Mouse (Mus musculus) embryonic facial prominence, embryonic 13.5 days (tissue): ENCODE results near the gene Ankzf1. TPM values are rescaled to one million over a fixed set of nuclear protein-coding genes. Genes with fewer than 3 reads are reported as not detected.
A peak's percentile ranks its signal among the peaks of the same experiment; 100 is the strongest.

ENCODE experiments used
- ATAC-seq: fragments of 200-750 bp; cut with Nextera tagmentation; 2 replicates; pipeline ENCODE4 v1.8.0; 2017; ENCODE audit warnings: low read depth; ENCODE audit not compliant: insufficient number of reproducible peaks, insufficient read depth, low FRiP score, low TSS enrichment
- H3K27ac ChIP-seq: fragments of 300-500 bp; sonication (generic); 2 replicates; pipeline ENCODE4 v1.5.1; 2015; ENCODE audit warnings: moderate library complexity, mild to moderate bottlenecking, inconsistent platforms
- H3K27me3 ChIP-seq: fragments of 300-500 bp; sonication (generic); 2 replicates; pipeline ENCODE4 v1.6.1; 2015; ENCODE audit warnings: mild to moderate bottlenecking, inconsistent platforms
- H3K36me3 ChIP-seq: fragments of 300-500 bp; sonication (generic); 2 replicates; pipeline ENCODE4 v1.6.1; 2015; ENCODE audit warnings: mild to moderate bottlenecking, inconsistent platforms
- H3K4me1 ChIP-seq: fragments of 300-500 bp; sonication (generic); 2 replicates; pipeline ENCODE4 v1.6.1; 2015; ENCODE audit warnings: inconsistent platforms
- H3K4me2 ChIP-seq: fragments of 300-500 bp; sonication (generic); 2 replicates; pipeline ENCODE4 v1.6.1; 2015; ENCODE audit warnings: moderate library complexity, mild to moderate bottlenecking, inconsistent platforms
- H3K4me3 ChIP-seq: fragments of 300-500 bp; sonication (generic); 2 replicates; pipeline ENCODE4 v1.5.1; 2015; ENCODE audit warnings: mild to moderate bottlenecking, inconsistent platforms
- H3K9ac ChIP-seq: fragments of 300-500 bp; sonication (generic); 2 replicates; pipeline ENCODE4 v1.6.1; 2015; ENCODE audit warnings: mild to moderate bottlenecking, inconsistent platforms
- H3K9me3 ChIP-seq: fragments of 300-500 bp; sonication (generic); 2 replicates; pipeline ENCODE4 v1.6.1; 2016; ENCODE audit warnings: inconsistent platforms
- WGBS: fragments of 180-500 bp; shearing (Covaris S2); methylation state at CpG from one replicate; pipeline ENCODE4 v1.1.7; 2015; ENCODE audit warnings: mixed read lengths; 5-methylcytosine and 5-hydroxymethylcytosine counted together
- polyA plus RNA-seq: library from polyadenylated mRNA; unstranded; fragments of >200 nt; fragmentation: Nextera tagmentation; extraction: Ambion mirVana; gene quantifications from 2 replicates; pipeline ENCODE4 v1.2.1, GENCODE M21; 2015

The Ankzf1 gene
- polyA plus RNA-seq, 1 experiment from 2014 or later: 27.1 TPM

GRCm38 (mm10) chr1:75216797-75217585 is 25.0 kb downstream of the Ankzf1 start:
- H3K9ac ChIP-seq: no peak overlapping the region
- 72% methylated on average over 13 of the region's 13 CpGs for WGBS
- ATAC-seq: no peak
- no peak overlapping the region for H3K4me3 ChIP-seq
- no peaks in the 10 kb centered on the region for H3K9me3 ChIP-seq
- H3K27me3 ChIP-seq: peaks cover 64% of the 10 kb centered on the region
- 0 out of 2 replicates have a peak overlapping the region, but pooled peaks have one; percentile 97 for H3K4me2 ChIP-seq
- peaks cover 39% of the 10 kb centered on the region for H3K36me3 ChIP-seq
- peaks cover 27% of the 10 kb centered on the region for H3K4me1 ChIP-seq
- H3K27ac ChIP-seq: no peak overlapping the region

GRCm38 (mm10) chr1:75217893-75218226 is 25.9 kb downstream of the Ankzf1 start:
- peak overlapping the region; percentile 97 for H3K4me2 ChIP-seq
- H3K4me3 ChIP-seq: peak overlapping the region; percentile 57
- no peak overlapping the region for H3K27ac ChIP-seq
- H3K4me1 ChIP-seq: peaks cover 18% of the 10 kb centered on the region
- no peak for ATAC-seq
- 3% methylated on average over 6 of the region's 6 CpGs for WGBS
- no peak overlapping the region for H3K9ac ChIP-seq
- no peaks in the 10 kb centered on the region for H3K9me3 ChIP-seq
- H3K36me3 ChIP-seq: peaks cover 31% of the 10 kb centered on the region
- H3K27me3 ChIP-seq: peaks cover 70% of the 10 kb centered on the region

- ATAC-seq: peak; percentile 12; the same call in 1 of the 2 replicates
- peak overlapping the region; percentile 57 for H3K4me3 ChIP-seq
- H3K9ac ChIP-seq: peak overlapping the region; percentile 69
- H3K27me3 ChIP-seq: peaks cover 70% of the 10 kb centered on the region
- H3K4me2 ChIP-seq: peak overlapping the region; percentile 97
- peaks cover 17% of the 10 kb centered on the region for H3K4me1 ChIP-seq
- H3K36me3 ChIP-seq: peaks cover 25% of the 10 kb centered on the region
- no peaks in the 10 kb centered on the region for H3K9me3 ChIP-seq
- H3K27ac ChIP-seq: no peak overlapping the region
- 1% methylated on average over 38 of the region's 38 CpGs for WGBS
These were observed 26.5 kb downstream of the Ankzf1 start for GRCm38 (mm10) chr1:75218227-75219001.

DNA sequence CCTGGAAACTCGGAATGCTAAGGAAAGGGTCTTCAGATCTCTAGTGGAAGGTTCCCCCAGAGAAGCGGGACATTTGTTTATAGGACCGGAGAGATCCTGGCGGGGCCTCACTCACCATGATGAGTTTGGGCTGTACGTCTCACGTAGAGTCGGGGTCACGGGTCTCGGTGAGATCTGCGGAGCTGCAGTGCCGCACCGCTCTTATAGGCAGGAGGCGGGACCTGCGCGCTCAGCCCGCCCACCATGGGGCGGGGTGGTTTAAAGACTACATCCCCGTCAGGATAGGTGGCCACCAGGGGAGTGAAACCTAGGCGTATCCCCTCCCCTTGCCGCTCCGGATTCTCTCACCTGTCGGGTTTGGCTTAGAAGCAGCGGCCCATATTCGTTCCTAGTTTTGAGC is 27.1 kb downstream of the Ankzf1 start:
- peak overlapping the region; percentile 97 for H3K4me2 ChIP-seq
- peaks cover 70% of the 10 kb centered on the region for H3K27me3 ChIP-seq
- H3K9me3 ChIP-seq: no peaks in the 10 kb centered on the region
- no peak overlapping the region for H3K27ac ChIP-seq
- peak overlapping the region; percentile 69 for H3K9ac ChIP-seq
- peak; percentile 83 for ATAC-seq
- peaks cover 17% of the 10 kb centered on the region for H3K4me1 ChIP-seq
- H3K36me3 ChIP-seq: peaks cover 18% of the 10 kb centered on the region
- WGBS: under 1% methylated on average over 24 of the region's 24 CpGs
- H3K4me3 ChIP-seq: peak overlapping the region; percentile 57

DNA sequence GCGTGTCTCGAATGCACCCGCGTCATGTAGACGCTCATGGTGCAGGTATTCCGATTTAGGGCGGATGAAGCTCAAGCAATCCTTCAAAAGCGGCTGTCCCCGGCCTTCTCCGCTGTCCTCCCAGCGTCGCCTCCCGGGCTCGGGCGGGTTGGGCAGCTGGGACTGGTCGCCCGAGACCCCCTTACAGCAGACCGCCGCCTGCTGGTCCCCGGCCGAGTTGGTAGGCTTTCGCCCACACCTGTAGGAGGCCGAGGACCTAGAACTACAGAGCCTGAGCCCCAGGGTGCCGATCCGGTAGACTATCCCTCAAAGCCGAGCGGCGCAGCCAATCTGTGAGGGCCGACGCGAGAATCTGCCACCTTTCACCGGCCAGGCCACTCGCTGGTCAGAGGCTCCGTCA is 27.6 kb downstream of the Ankzf1 start, which contains the start of gene Tuba4a:
Gene Tuba4a, minus strand, starts transcription at position 335 of the 400 bp plus-strand sequence.
- peak within 1 kb of the TSS; percentile 69 for H3K9ac ChIP-seq
- 2% methylated on average over 34 of the region's 34 CpGs for WGBS
- no peak within 1 kb of the TSS for H3K27ac ChIP-seq
- H3K36me3 ChIP-seq: peaks cover 15% of the 10 kb centered on the region
- peaks cover 70% of the 10 kb centered on the region for H3K27me3 ChIP-seq
- peaks cover 17% of the 10 kb centered on the region for H3K4me1 ChIP-seq
- no peaks in the 10 kb centered on the region for H3K9me3 ChIP-seq
- peak; percentile 49; the same call in 1 of the 2 replicates for ATAC-seq
- peak within 1 kb of the TSS; percentile 57 for H3K4me3 ChIP-seq
- peak within 1 kb of the TSS; percentile 97 for H3K4me2 ChIP-seq

- no peak overlapping the region for H3K9ac ChIP-seq
- H3K27me3 ChIP-seq: peaks cover 60% of the 10 kb centered on the region
- H3K9me3 ChIP-seq: no peaks in the 10 kb centered on the region
- no peak overlapping the region for H3K4me3 ChIP-seq
- no peak for ATAC-seq
- H3K36me3 ChIP-seq: no peaks in the 10 kb centered on the region
- H3K4me2 ChIP-seq: no peak overlapping the region
- WGBS: 72% methylated on average over 3 of the region's 3 CpGs
- H3K4me1 ChIP-seq: peaks cover 17% of the 10 kb centered on the region
- no peak overlapping the region for H3K27ac ChIP-seq
These were observed 29.6 kb downstream of the Ankzf1 start for GRCm38 (mm10) chr1:75221538-75221937.

DNA sequence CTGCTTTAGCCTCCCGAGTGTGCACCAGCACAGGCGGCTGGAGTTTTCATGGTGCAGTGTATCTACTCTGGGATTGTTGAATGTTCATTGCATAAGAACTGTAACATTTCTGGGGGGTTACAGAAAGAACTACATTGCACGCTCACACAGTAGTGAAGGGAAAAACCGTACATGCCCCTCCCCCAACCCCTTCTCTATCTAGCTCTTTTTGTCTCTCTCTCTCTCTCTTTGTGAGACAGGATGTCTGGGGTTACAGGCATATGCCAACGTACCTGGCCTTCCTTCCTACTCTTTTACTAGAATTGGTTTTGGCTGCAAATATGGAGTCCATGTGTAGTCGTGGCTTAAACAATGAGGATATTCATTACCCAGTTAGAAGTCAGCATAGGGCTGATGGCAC is 31.0 kb downstream of the Ankzf1 start:
- Histone ChIP-seq H3K4me2 (no peak overlapping the region), H3K4me3 (no peak overlapping the region), H3K9ac (no peak overlapping the region), H3K27me3 (peaks cover 46% of the 10 kb centered on the region), H3K4me1 (peaks cover 16% of the 10 kb centered on the region), H3K36me3 (no peaks in the 10 kb centered on the region), H3K9me3 (no peaks in the 10 kb centered on the region), H3K27ac (no peak overlapping the region)
- WGBS: 71% methylated on average over 6 of the region's 6 CpGs
- no peak for ATAC-seq

- Histone ChIP-seq H3K27ac (no peak overlapping the region), H3K36me3 (no peaks in the 10 kb centered on the region), H3K4me1 (peaks cover 10% of the 10 kb centered on the region), H3K4me3 (no peak overlapping the region), H3K9ac (no peak overlapping the region), H3K4me2 (no peak overlapping the region), H3K9me3 (no peaks in the 10 kb centered on the region), H3K27me3 (peaks cover 40% of the 10 kb centered on the region)
- 61% methylated on average over 6 of the region's 6 CpGs for WGBS
- no peak for ATAC-seq
These were observed 31.6 kb downstream of the Ankzf1 start for GRCm38 (mm10) chr1:75223532-75223931.

- Histone ChIP-seq H3K4me1 (no peaks in the 10 kb centered on the region), H3K4me2 (no peak overlapping the region), H3K36me3 (no peaks in the 10 kb centered on the region), H3K27ac (no peak overlapping the region), H3K9me3 (no peaks in the 10 kb centered on the region), H3K27me3 (peaks cover 24% of the 10 kb centered on the region), H3K4me3 (no peak overlapping the region), H3K9ac (no peak overlapping the region)
- no peak for ATAC-seq
- WGBS: 67% methylated on average over 3 of the region's 3 CpGs
These were observed 33.5 kb downstream of the Ankzf1 start for GRCm38 (mm10) chr1:75225473-75225872.

DNA sequence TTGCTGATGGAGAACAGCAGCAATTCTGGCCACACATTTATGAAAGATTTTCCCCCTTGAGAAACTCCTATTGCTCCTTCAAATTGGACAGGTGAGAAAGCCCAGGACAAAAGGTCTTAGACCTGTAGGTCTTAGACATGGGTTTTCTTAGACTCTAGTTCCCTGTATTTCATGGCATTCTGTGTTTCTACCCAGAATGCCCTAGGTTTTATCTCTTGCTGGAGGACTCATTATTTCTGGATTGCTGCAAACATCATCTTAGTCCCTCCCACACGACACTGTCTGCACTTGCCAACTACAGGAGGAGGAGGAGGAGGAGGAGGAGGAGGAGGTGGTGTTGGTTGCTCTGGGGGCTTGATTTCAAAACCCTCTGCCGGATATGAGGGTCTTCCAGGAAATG is 34.2 kb downstream of the Ankzf1 start:
- H3K4me2 ChIP-seq: no peak overlapping the region
- no peak overlapping the region for H3K9ac ChIP-seq
- no peaks in the 10 kb centered on the region for H3K9me3 ChIP-seq
- H3K4me1 ChIP-seq: no peaks in the 10 kb centered on the region
- ATAC-seq: no peak
- 64% methylated on average over 2 of the region's 2 CpGs for WGBS
- H3K27ac ChIP-seq: no peak overlapping the region
- no peaks in the 10 kb centered on the region for H3K36me3 ChIP-seq
- H3K27me3 ChIP-seq: peaks cover 20% of the 10 kb centered on the region
- no peak overlapping the region for H3K4me3 ChIP-seq

- no peak overlapping the region for H3K4me2 ChIP-seq
- H3K9ac ChIP-seq: no peak overlapping the region
- H3K27ac ChIP-seq: no peak overlapping the region
- H3K4me1 ChIP-seq: no peaks in the 10 kb centered on the region
- no peak overlapping the region for H3K4me3 ChIP-seq
- H3K9me3 ChIP-seq: no peaks in the 10 kb centered on the region
- no peak for ATAC-seq
- H3K27me3 ChIP-seq: peaks cover 15% of the 10 kb centered on the region; the same call in 1 of the 2 replicates
- 81% methylated on average over 1 of the region's 1 CpGs for WGBS
- no peaks in the 10 kb centered on the region for H3K36me3 ChIP-seq
These were observed 35.7 kb downstream of the Ankzf1 start for GRCm38 (mm10) chr1:75227653-75228052.
